In the genomic region with DNA sequence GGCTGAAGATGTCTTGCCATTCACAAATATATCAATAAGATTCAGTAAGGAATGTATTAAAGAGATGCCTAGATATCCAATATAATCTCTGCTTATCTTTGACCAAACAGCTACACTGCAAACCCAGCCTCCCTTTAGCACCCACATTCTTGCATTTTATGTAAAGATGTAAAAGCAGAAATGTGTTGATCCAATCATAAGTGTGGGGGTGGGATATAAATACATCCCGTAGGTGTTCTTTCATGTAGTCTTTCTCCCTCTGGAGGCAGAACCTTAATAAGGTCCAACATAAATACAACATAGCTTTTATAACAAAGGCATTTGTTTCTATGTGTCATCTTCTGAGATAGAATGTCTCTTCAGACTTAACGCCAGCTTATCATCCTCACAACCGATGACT, we compare ENCODE assay signal across 14 mouse cellular contexts.
"Had no signal": no experiment of that assay in that cellular context is flagged by ENCODE, and none has a peak within 500 bp of the region (broad histone marks: within the 10 kb centered on the region; RNA-seq: fewer than 3 reads in every experiment).

No protein-coding gene starts in this region.

- ATAC-seq: liver, postnatal 0 days; lung, postnatal 0 days; midbrain, embryonic 16.5 days had no signal

- DNase-seq: liver, postnatal 0 days; lung, adult 2 months; lung, postnatal 14 days; lung, postnatal 36 days; midbrain, embryonic 14.5 days; retina, postnatal 1 day; right cerebral cortex, postnatal 14 days; right cerebral cortex, postnatal 4 days; spleen, adult 18-20 months; thymus, adult 2 months; thymus, postnatal 25 days; thymus, postnatal 4 days had no signal
